Mouse (Mus musculus): Measurements from ENCODE around the gene Abcg3.
"Not testable (repeated sequence)": the region's sequence is repeated elsewhere in the genome, so short reads cannot be mapped to it uniquely, and the experiment has no call there.

Abcg3 gene

GRCm38 (mm10) chr5:104982535-104982934 is at the start of gene Abcg3:
Gene Abcg3 (minus strand): TSS chr5:104982718.
- DNase-seq (ENCODE audit: low spot score), result no peak

- no peak for DNase-seq (ENCODE audit: low spot score)
Measured at GRCm38 (mm10) chr5:105012551-105012950, 30.0 kb upstream of the Abcg3 start.

GRCm38 (mm10) chr5:105011570-105011969 is 29.1 kb upstream of the Abcg3 start:
- no peak for DNase-seq (ENCODE audit: low spot score)

- DNase-seq (ENCODE audit: low spot score), result no peak
Measured at GRCm38 (mm10) chr5:105010376-105010775, 27.9 kb upstream of the Abcg3 start.

- no peak for DNase-seq (ENCODE audit: low spot score)
Measured at GRCm38 (mm10) chr5:104989411-104989810, 6.9 kb upstream of the Abcg3 start.

GRCm38 (mm10) chr5:104988000-104988399 is 5.5 kb upstream of the Abcg3 start:
- DNase-seq (ENCODE audit: low spot score), result no peak

GRCm38 (mm10) chr5:104986706-104987105 is 4.2 kb upstream of the Abcg3 start:
- DNase-seq (ENCODE audit: low spot score), result peak; percentile 12

GRCm38 (mm10) chr5:104979040-104979513 is 3.4 kb downstream of the Abcg3 start:
- no peak for DNase-seq (ENCODE audit: low spot score)

GRCm38 (mm10) chr5:104958141-104958793 is 24.3 kb downstream of the Abcg3 start:
- no peak for DNase-seq (ENCODE audit: low spot score)

GRCm38 (mm10) chr5:104955208-104955607 is 27.3 kb downstream of the Abcg3 start:
- no peak for DNase-seq (ENCODE audit: low spot score)

- no peak for DNase-seq (ENCODE audit: low spot score)
Measured at GRCm38 (mm10) chr5:104946951-104947350, 35.6 kb downstream of the Abcg3 start.

- no peak for DNase-seq (ENCODE audit: low spot score)
Measured at GRCm38 (mm10) chr5:104934148-104934547, 48.4 kb downstream of the Abcg3 start.

- DNase-seq (ENCODE audit: low spot score), result not testable (repeated sequence)
Measured at GRCm38 (mm10) chr5:104906556-104906955, 76.0 kb downstream of the Abcg3 start.
